Mouse (Mus musculus): ENCODE data around the gene Mpst.
A peak's percentile ranks its signal among the peaks of the same experiment; 100 is the strongest.

Gene Mpst

GRCm38 (mm10) chr15:78436380-78437192 lies 30.4 kb downstream of the Mpst start:
- DNase-seq (ENCODE audit: low spot score in 2 of 2), result peak; percentile 88 to 92

GRCm38 (mm10) chr15:78437237-78438017 lies 31.2 kb downstream of the Mpst start:
- peak in 1 of 2 experiments; percentile 73 for DNase-seq (ENCODE audit: low spot score in 2 of 2)

GRCm38 (mm10) chr15:78438018-78438394 lies 31.8 kb downstream of the Mpst start:
- DNase-seq (ENCODE audit: low spot score in 2 of 2), result no peak

- no peak for DNase-seq (ENCODE audit: low spot score in 2 of 2)
These were observed 32.3 kb downstream of the Mpst start for GRCm38 (mm10) chr15:78438505-78438904.

GRCm38 (mm10) chr15:78438973-78439372 lies 32.8 kb downstream of the Mpst start:
- no peak for DNase-seq (ENCODE audit: low spot score in 2 of 2)

- no peak for DNase-seq (ENCODE audit: low spot score in 2 of 2)
These were observed 36.0 kb downstream of the Mpst start for GRCm38 (mm10) chr15:78442231-78442630.

GRCm38 (mm10) chr15:78443857-78444256 lies 37.6 kb downstream of the Mpst start:
- no peak for DNase-seq (ENCODE audit: low spot score in 2 of 2)

GRCm38 (mm10) chr15:78447121-78447520 lies 40.9 kb downstream of the Mpst start:
- DNase-seq (ENCODE audit: low spot score in 2 of 2), result no peak

GRCm38 (mm10) chr15:78447746-78448535 lies 41.7 kb downstream of the Mpst start:
- DNase-seq (ENCODE audit: low spot score in 2 of 2), result peak in 1 of 2 experiments; percentile 95

- no peak for DNase-seq (ENCODE audit: low spot score in 2 of 2)
These were observed 42.9 kb downstream of the Mpst start for GRCm38 (mm10) chr15:78449131-78449530.

- DNase-seq (ENCODE audit: low spot score in 2 of 2), result peak in 1 of 2 experiments; percentile 63
These were observed 43.6 kb downstream of the Mpst start for GRCm38 (mm10) chr15:78449694-78450418.

GRCm38 (mm10) chr15:78450419-78450768 lies 44.2 kb downstream of the Mpst start:
- no peak for DNase-seq (ENCODE audit: low spot score in 2 of 2)

- DNase-seq (ENCODE audit: low spot score in 2 of 2), result no peak
These were observed 45.0 kb downstream of the Mpst start for GRCm38 (mm10) chr15:78451201-78451600.

GRCm38 (mm10) chr15:78452929-78453328 lies 46.7 kb downstream of the Mpst start:
- no peak for DNase-seq (ENCODE audit: low spot score in 2 of 2)

GRCm38 (mm10) chr15:78455168-78455567 lies 49.0 kb downstream of the Mpst start:
- DNase-seq (ENCODE audit: low spot score in 2 of 2), result no peak

- no peak for DNase-seq (ENCODE audit: low spot score in 2 of 2)
These were observed 49.8 kb downstream of the Mpst start for GRCm38 (mm10) chr15:78456051-78456450.

- no peak for DNase-seq (ENCODE audit: low spot score in 2 of 2)
These were observed 51.0 kb downstream of the Mpst start for GRCm38 (mm10) chr15:78457193-78457592.

- no peak for DNase-seq (ENCODE audit: low spot score in 2 of 2)
These were observed 56.8 kb downstream of the Mpst start for GRCm38 (mm10) chr15:78462981-78463380.

Data from left cerebral cortex, adult 9 months (tissue).